Mouse (Mus musculus): ENCODE results near the gene Akap6. TPM values are rescaled to one million over a fixed set of nuclear protein-coding genes. Genes with fewer than 3 reads are reported as not detected.

Akap6 gene
- polyA plus RNA-seq (2016; fragmentation: Nextera tagmentation; extraction: Ambion mirVana) = 4.3 and 4.4 TPM in 2 replicates

DNA sequence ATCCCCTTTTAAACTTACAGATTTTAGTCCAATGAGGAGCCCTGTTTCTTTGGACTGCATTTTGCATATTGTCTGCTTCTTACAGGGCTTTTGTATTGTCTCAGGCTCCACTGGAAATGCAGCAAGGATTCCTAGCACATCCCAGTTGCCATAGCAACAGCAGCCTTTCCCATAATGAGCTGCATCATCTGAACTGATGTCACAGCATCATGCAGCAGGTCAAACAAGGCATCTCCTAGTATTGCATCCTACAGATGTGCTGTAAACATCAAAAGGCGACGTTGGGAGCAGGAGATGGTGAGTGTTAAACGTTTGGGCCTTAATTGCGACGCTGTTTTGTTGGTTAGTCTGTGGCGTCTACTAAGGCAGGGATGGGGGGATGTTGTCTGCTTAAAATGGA lies at the start of gene Akap6:
TSS of gene Akap6 (plus strand) at position 238 of the 400 bp plus-strand sequence.
- Histone ChIP-seq H3K27ac (replicated peaks) (peak within 1 kb of the TSS; percentile 75), H3K36me3 (replicated peaks) (no peaks in the 10 kb centered on the region), H3K27me3 (replicated peaks; ENCODE audit: low read depth, poor library complexity, severe bottlenecking) (no peaks in the 10 kb centered on the region; the same call in 1 of the 2 replicates), H3K4me1 (peaks cover 46% of the 10 kb centered on the region), H3K9me3 (no peaks in the 10 kb centered on the region), H3K4me3 (peak within 1 kb of the TSS; percentile 42)
- DNase-seq (ENCODE audit: low spot score) = peak; percentile 41
- WGBS = 32% methylated on average over 6 of the region's 6 CpGs

GRCm38 (mm10) chr12:52662907-52663790 lies 36.0 kb upstream of the Akap6 start:
- H3K36me3 ChIP-seq (replicated peaks) = no peaks in the 10 kb centered on the region
- H3K4me3 ChIP-seq = no peak overlapping the region
- no peak for DNase-seq (ENCODE audit: low spot score)
- no peaks in the 10 kb centered on the region for H3K27me3 ChIP-seq (replicated peaks; ENCODE audit: low read depth, poor library complexity, severe bottlenecking)
- H3K4me1 ChIP-seq = no peaks in the 10 kb centered on the region
- no peak overlapping the region for H3K27ac ChIP-seq (replicated peaks)
- no peaks in the 10 kb centered on the region for H3K9me3 ChIP-seq
- WGBS = 85% methylated on average over 7 of the region's 7 CpGs

DNA sequence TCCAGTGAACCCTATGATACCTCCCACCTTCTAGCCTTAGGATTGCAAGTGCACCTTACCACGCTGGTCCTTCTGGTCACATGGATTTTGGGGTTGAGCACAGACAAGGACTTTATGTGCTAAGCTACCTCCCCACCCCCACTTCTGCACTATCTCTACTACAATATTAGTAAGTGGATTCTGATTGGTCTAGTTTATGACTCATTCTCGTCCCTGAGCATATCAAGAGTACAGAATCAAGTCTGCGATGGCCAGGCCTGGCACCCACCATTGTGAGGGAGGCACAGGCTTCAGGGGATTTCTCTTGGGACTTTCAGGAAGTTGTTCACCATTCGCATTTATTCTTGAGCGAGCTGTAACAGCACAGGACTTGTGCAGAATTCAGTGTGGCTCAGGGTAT lies 34.2 kb upstream of the Akap6 start:
- Histone ChIP-seq H3K4me3 (no peak overlapping the region), H3K9me3 (no peaks in the 10 kb centered on the region), H3K36me3 (replicated peaks) (no peaks in the 10 kb centered on the region), H3K4me1 (no peaks in the 10 kb centered on the region), H3K27me3 (replicated peaks; ENCODE audit: low read depth, poor library complexity, severe bottlenecking) (no peaks in the 10 kb centered on the region), H3K27ac (replicated peaks) (no peak overlapping the region)
- WGBS = 88% methylated on average over 5 of the region's 5 CpGs
- no peak for DNase-seq (ENCODE audit: low spot score)

GRCm38 (mm10) chr12:52671436-52671835 lies 27.7 kb upstream of the Akap6 start:
- peak overlapping the region; percentile 65 for H3K27ac ChIP-seq (replicated peaks)
- peak; percentile 73 for DNase-seq (ENCODE audit: low spot score)

GRCm38 (mm10) chr12:52671943-52672342 lies 27.2 kb upstream of the Akap6 start:
- H3K9me3 ChIP-seq = no peaks in the 10 kb centered on the region
- H3K4me3 ChIP-seq = no peak overlapping the region; the same call in 1 of the 2 replicates
- peak overlapping the region; percentile 65 for H3K27ac ChIP-seq (replicated peaks)
- 39% methylated on average over 6 of the region's 6 CpGs for WGBS
- no peaks in the 10 kb centered on the region for H3K36me3 ChIP-seq (replicated peaks)
- DNase-seq (ENCODE audit: low spot score) = no peak
- no peaks in the 10 kb centered on the region for H3K27me3 ChIP-seq (replicated peaks; ENCODE audit: low read depth, poor library complexity, severe bottlenecking)
- H3K4me1 ChIP-seq = peaks cover 16% of the 10 kb centered on the region

More at GRCm38 (mm10) chr12:52671436-52671835, 27.7 kb upstream of the Akap6 start:
- H3K4me3 ChIP-seq = peak overlapping the region; percentile 32
- peaks cover 16% of the 10 kb centered on the region for H3K4me1 ChIP-seq
- no peaks in the 10 kb centered on the region for H3K9me3 ChIP-seq
- no peaks in the 10 kb centered on the region for H3K27me3 ChIP-seq (replicated peaks; ENCODE audit: low read depth, poor library complexity, severe bottlenecking)
- 3% methylated on average over 7 of the region's 7 CpGs for WGBS
- H3K36me3 ChIP-seq (replicated peaks) = no peaks in the 10 kb centered on the region

DNA sequence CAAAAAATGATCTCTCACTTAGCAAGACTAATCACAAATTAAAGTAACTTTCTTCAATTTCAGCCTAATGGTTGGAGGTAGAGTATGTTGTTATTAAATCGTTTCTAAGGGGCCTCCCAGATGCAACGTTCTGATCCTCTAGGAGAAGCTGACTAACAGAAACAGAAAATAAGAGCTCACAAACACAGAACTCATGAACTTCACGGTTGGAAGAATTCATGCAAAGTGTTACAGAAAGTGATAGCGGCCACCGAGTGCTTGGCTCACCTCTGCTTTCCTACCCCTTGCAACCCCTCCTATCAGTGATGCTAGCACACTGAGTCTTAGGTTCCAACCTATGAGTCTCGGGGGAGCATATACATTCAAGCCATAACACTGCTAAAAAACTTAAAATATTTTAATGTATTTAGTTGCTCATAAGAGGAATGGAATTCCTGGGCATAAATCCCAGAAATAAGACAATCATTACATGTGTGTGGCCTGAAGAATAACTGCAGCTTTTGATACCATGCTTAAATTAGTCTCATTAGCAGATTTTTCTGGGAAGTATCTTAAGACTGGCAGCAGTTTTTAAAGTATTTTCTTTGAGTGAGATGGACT lies 25.7 kb upstream of the Akap6 start:
- WGBS = 84% methylated on average over 6 of the region's 6 CpGs
- Histone ChIP-seq H3K27me3 (replicated peaks; ENCODE audit: low read depth, poor library complexity, severe bottlenecking) (no peaks in the 10 kb centered on the region), H3K4me1 (peaks cover 16% of the 10 kb centered on the region), H3K4me3 (no peak overlapping the region), H3K36me3 (replicated peaks) (no peaks in the 10 kb centered on the region), H3K27ac (replicated peaks) (no peak overlapping the region), H3K9me3 (no peaks in the 10 kb centered on the region)
- DNase-seq (ENCODE audit: low spot score) = no peak

- Histone ChIP-seq H3K9me3 (no peaks in the 10 kb centered on the region), H3K27me3 (replicated peaks; ENCODE audit: low read depth, poor library complexity, severe bottlenecking) (no peaks in the 10 kb centered on the region), H3K27ac (replicated peaks) (peak overlapping the region; percentile 19; the same call in 1 of the 2 replicates), H3K4me1 (peaks cover 16% of the 10 kb centered on the region), H3K36me3 (replicated peaks) (no peaks in the 10 kb centered on the region), H3K4me3 (no peak overlapping the region)
- no peak for DNase-seq (ENCODE audit: low spot score)
- 46% methylated on average over 4 of the region's 4 CpGs for WGBS
These were observed 24.2 kb upstream of the Akap6 start for GRCm38 (mm10) chr12:52675010-52675409.

GRCm38 (mm10) chr12:52687355-52687754 lies 11.8 kb upstream of the Akap6 start:
- H3K9me3 ChIP-seq = no peaks in the 10 kb centered on the region
- WGBS = 77% methylated on average over 9 of the region's 9 CpGs
- no peak for DNase-seq (ENCODE audit: low spot score)
- H3K36me3 ChIP-seq (replicated peaks) = no peaks in the 10 kb centered on the region
- no peak overlapping the region for H3K4me3 ChIP-seq
- H3K27me3 ChIP-seq (replicated peaks; ENCODE audit: low read depth, poor library complexity, severe bottlenecking) = no peaks in the 10 kb centered on the region
- H3K4me1 ChIP-seq = no peaks in the 10 kb centered on the region
- no peak overlapping the region for H3K27ac ChIP-seq (replicated peaks)

- H3K27ac ChIP-seq (replicated peaks) = no peak overlapping the region
- no peaks in the 10 kb centered on the region for H3K4me1 ChIP-seq
- no peak overlapping the region for H3K4me3 ChIP-seq
- H3K27me3 ChIP-seq (replicated peaks; ENCODE audit: low read depth, poor library complexity, severe bottlenecking) = no peaks in the 10 kb centered on the region
- no peaks in the 10 kb centered on the region for H3K9me3 ChIP-seq
- 95% methylated on average over 2 of the region's 2 CpGs for WGBS
- no peak for DNase-seq (ENCODE audit: low spot score)
- H3K36me3 ChIP-seq (replicated peaks) = no peaks in the 10 kb centered on the region
These were observed 10.5 kb upstream of the Akap6 start for GRCm38 (mm10) chr12:52688712-52689111.

GRCm38 (mm10) chr12:52691552-52691951 lies 7.6 kb upstream of the Akap6 start:
- no peak overlapping the region for H3K4me3 ChIP-seq
- 84% methylated on average over 1 of the region's 1 CpGs for WGBS
- no peaks in the 10 kb centered on the region for H3K36me3 ChIP-seq (replicated peaks)

GRCm38 (mm10) chr12:52692290-52692974 lies 6.8 kb upstream of the Akap6 start:
- Histone ChIP-seq H3K9me3 (no peaks in the 10 kb centered on the region), H3K27ac (replicated peaks) (no peak overlapping the region), H3K27me3 (replicated peaks; ENCODE audit: low read depth, poor library complexity, severe bottlenecking) (no peaks in the 10 kb centered on the region), H3K4me3 (no peak overlapping the region), H3K36me3 (replicated peaks) (no peaks in the 10 kb centered on the region), H3K4me1 (peaks cover 1% of the 10 kb centered on the region; the same call in 1 of the 2 replicates)
- DNase-seq (ENCODE audit: low spot score) = no peak
- WGBS = 66% methylated on average over 10 of the region's 10 CpGs

More at GRCm38 (mm10) chr12:52691552-52691951, 7.6 kb upstream of the Akap6 start:
- no peak overlapping the region for H3K27ac ChIP-seq (replicated peaks)
- no peaks in the 10 kb centered on the region for H3K9me3 ChIP-seq
- H3K4me1 ChIP-seq = no peaks in the 10 kb centered on the region
- no peak for DNase-seq (ENCODE audit: low spot score)
- no peaks in the 10 kb centered on the region for H3K27me3 ChIP-seq (replicated peaks; ENCODE audit: low read depth, poor library complexity, severe bottlenecking)

DNA sequence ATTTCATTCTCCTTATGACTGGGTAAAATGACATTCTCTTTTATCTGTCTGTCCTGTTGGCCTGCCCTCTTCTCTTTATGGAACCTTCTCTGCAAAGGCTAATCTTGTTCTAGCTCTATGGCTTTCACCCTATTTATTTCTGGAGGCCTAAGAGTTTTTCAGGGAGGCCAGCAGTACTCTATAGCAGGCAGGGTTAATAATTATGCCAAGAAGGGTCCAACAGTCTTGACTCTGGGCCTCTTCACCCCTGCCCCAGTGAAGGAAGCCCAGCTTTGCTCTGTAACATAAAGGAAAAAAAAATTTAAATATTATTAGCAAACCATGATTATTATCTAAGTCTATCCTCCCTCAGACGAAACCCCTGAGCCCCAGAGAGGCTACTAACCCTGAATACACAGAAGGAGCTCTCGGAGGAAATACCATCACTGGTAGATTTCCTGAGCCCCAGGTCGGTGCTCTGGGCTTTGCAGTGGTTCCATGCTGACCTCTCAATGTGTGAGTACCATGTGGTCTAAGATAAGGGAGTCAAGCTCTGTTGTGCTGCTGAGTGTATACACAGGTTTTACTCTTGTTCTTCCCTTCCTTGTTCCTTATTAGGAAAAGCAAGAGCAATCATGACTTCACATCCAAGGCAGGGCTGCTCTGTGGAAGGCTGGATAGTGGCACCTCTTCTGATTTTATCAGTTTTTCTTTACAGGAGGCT lies 1.6 kb upstream of the Akap6 start:
- 57% methylated on average over 3 of the region's 3 CpGs for WGBS

More for the DNA sequence above, 1.6 kb upstream of the Akap6 start:
- Histone ChIP-seq H3K27me3 (replicated peaks; ENCODE audit: low read depth, poor library complexity, severe bottlenecking) (no peaks in the 10 kb centered on the region; the same call in 1 of the 2 replicates), H3K4me1 (peaks cover 42% of the 10 kb centered on the region), H3K27ac (replicated peaks) (peak overlapping the region; percentile 75), H3K9me3 (no peaks in the 10 kb centered on the region), H3K36me3 (replicated peaks) (no peaks in the 10 kb centered on the region), H3K4me3 (no peak overlapping the region)
- DNase-seq (ENCODE audit: low spot score) = no peak
